Mouse (Mus musculus): ENCODE data around the gene Rps6ka3.

Gene Rps6ka3

GRCm38 (mm10) chrX:159321342-159321741 lies 111.2 kb downstream of the Rps6ka3 start:
- peak; percentile 60 for DNase-seq (ENCODE audit: low spot score)

- DNase-seq (ENCODE audit: low spot score): no peak
Measured at GRCm38 (mm10) chrX:159364506-159364905, 154.4 kb downstream of the Rps6ka3 start.

GRCm38 (mm10) chrX:159371831-159372752 lies 162.0 kb downstream of the Rps6ka3 start, which contains the start of gene Eif1ax:
Gene Eif1ax, plus strand, starts transcription at chrX:159372178.
- DNase-seq (ENCODE audit: low spot score): peak; percentile 2

- no peak for DNase-seq (ENCODE audit: low spot score)
Measured at GRCm38 (mm10) chrX:159372753-159373144, 162.6 kb downstream of the Rps6ka3 start.

GRCm38 (mm10) chrX:159387105-159387504 lies 177.0 kb downstream of the Rps6ka3 start:
- DNase-seq (ENCODE audit: low spot score): no peak

- no peak for DNase-seq (ENCODE audit: low spot score)
Measured at GRCm38 (mm10) chrX:159388953-159389352, 178.8 kb downstream of the Rps6ka3 start.

- no peak for DNase-seq (ENCODE audit: low spot score)
Measured at GRCm38 (mm10) chrX:159390347-159390962, 180.3 kb downstream of the Rps6ka3 start.

- no peak for DNase-seq (ENCODE audit: low spot score)
Measured at GRCm38 (mm10) chrX:159391239-159391638, 181.1 kb downstream of the Rps6ka3 start.

- no peak for DNase-seq (ENCODE audit: low spot score)
Measured at GRCm38 (mm10) chrX:159409253-159409652, 199.1 kb downstream of the Rps6ka3 start.

GRCm38 (mm10) chrX:159414130-159414828 lies 204.2 kb downstream of the Rps6ka3 start, which contains the start of gene Map7d2:
Gene Map7d2, plus strand, starts transcription at chrX:159414572.
- no peak for DNase-seq (ENCODE audit: low spot score)

GRCm38 (mm10) chrX:159414829-159415673 lies 204.9 kb downstream of the Rps6ka3 start:
- DNase-seq (ENCODE audit: low spot score): no peak
